Mouse (Mus musculus) bone marrow, adult 2 months (tissue): ENCODE data around the gene E130114P18Rik. TPM values are rescaled to one million over a fixed set of nuclear protein-coding genes. Genes with fewer than 3 reads are reported as not detected.

ENCODE experiments used
- H3K27ac ChIP-seq: fragments of 200-500 bp; 2 replicates; pipeline ENCODE4 v1.5.1; 2012; ENCODE audit warnings: low read depth, mild to moderate bottlenecking, control low read depth, inconsistent platforms, low read length; ENCODE audit not compliant: control insufficient read depth, poor library complexity, insufficient read depth
- H3K4me1 ChIP-seq: fragments of 200-500 bp; 2 replicates; pipeline ENCODE4 v1.6.1; 2011; ENCODE audit warnings: low read length; ENCODE audit not compliant: control insufficient read depth, insufficient read depth
- H3K4me3 ChIP-seq: fragments of 200-500 bp; replicated peaks from 2 replicates; pipeline ENCODE3; 2011; ENCODE audit warnings: mild to moderate bottlenecking, low read depth, low read length, control low read depth; ENCODE audit not compliant: control insufficient read depth
- CTCF ChIP-seq: fragments of 200-500 bp; IDR thresholded peaks from 2 replicates; pipeline ENCODE4 v1.5.1; 2011; ENCODE audit warnings: low read length, control low read depth; ENCODE audit not compliant: control insufficient read depth, insufficient read depth
- POLR2A ChIP-seq: fragments of 200-500 bp; IDR thresholded peaks from 2 replicates; pipeline ENCODE4 v1.6.1; 2011; ENCODE audit warnings: low read depth, mild to moderate bottlenecking, control low read depth, low read length, borderline replicate concordance; ENCODE audit not compliant: control insufficient read depth
- WGBS: fragments of 180-500 bp; shearing (Covaris S2); methylation state at CpG from one replicate; pipeline ENCODE4 v1.1.7; 2018; 5-methylcytosine and 5-hydroxymethylcytosine counted together
- polyA plus RNA-seq: library from polyadenylated mRNA; stranded (reverse); fragments of >200 nt; gene quantifications from 2 replicates; pipeline ENCODE4 v1.2.4, GENCODE M21; 2011; ENCODE audit warnings: low replicate concordance; ENCODE audit not compliant: missing spikeins, insufficient read depth, insufficient read length

E130114P18Rik gene
- polyA plus RNA-seq, 1 experiment = not detected

- TF ChIP-seq CTCF (no peak), POLR2A (no peak)
Observed at GRCm38 (mm10) chr4:97746106-97746900, 31.6 kb downstream of the E130114P18Rik start.

GRCm38 (mm10) chr4:97745296-97746105 lies 32.4 kb downstream of the E130114P18Rik start:
- WGBS = 10% methylated on average over 32 of the region's 32 CpGs
- TF ChIP-seq POLR2A = no peak
- TF ChIP-seq CTCF = peak; percentile 59; the same call in 1 of the 2 replicates
- no peak overlapping the region for H3K4me3 ChIP-seq

More at GRCm38 (mm10) chr4:97746106-97746900, 31.6 kb downstream of the E130114P18Rik start:
- 8% methylated on average over 19 of the region's 19 CpGs for WGBS
- Histone ChIP-seq H3K4me3 (no peak overlapping the region), H3K27ac (no peak overlapping the region), H3K4me1 (no peaks in the 10 kb centered on the region)

GRCm38 (mm10) chr4:97743932-97744331 lies 33.9 kb downstream of the E130114P18Rik start:
- WGBS = 83% methylated on average over 5 of the region's 5 CpGs
- TF ChIP-seq CTCF = no peak
- TF ChIP-seq POLR2A = no peak

More at GRCm38 (mm10) chr4:97745296-97746105, 32.4 kb downstream of the E130114P18Rik start:
- H3K27ac ChIP-seq = no peak overlapping the region
- H3K4me1 ChIP-seq = no peaks in the 10 kb centered on the region

GRCm38 (mm10) chr4:97733392-97733791 lies 44.5 kb downstream of the E130114P18Rik start:
- Histone ChIP-seq H3K27ac (no peak overlapping the region), H3K4me3 (no peak overlapping the region), H3K4me1 (no peaks in the 10 kb centered on the region)
- 34% methylated on average over 1 of the region's 1 CpGs for WGBS
- no peak for TF ChIP-seq POLR2A
- no peak for TF ChIP-seq CTCF

More at GRCm38 (mm10) chr4:97743932-97744331, 33.9 kb downstream of the E130114P18Rik start:
- Histone ChIP-seq H3K4me3 (no peak overlapping the region), H3K4me1 (no peaks in the 10 kb centered on the region), H3K27ac (no peak overlapping the region)

- 55% methylated on average over 3 of the region's 3 CpGs for WGBS
- Histone ChIP-seq H3K4me3 (no peak overlapping the region), H3K27ac (no peak overlapping the region), H3K4me1 (no peaks in the 10 kb centered on the region)
- no peak for TF ChIP-seq CTCF
- no peak for TF ChIP-seq POLR2A
Observed at GRCm38 (mm10) chr4:97730416-97730815, 47.5 kb downstream of the E130114P18Rik start.

- TF ChIP-seq CTCF (no peak), POLR2A (no peak)
- H3K27ac ChIP-seq = no peak overlapping the region
- H3K4me1 ChIP-seq = no peaks in the 10 kb centered on the region
- 92% methylated on average over 6 of the region's 6 CpGs for WGBS
- H3K4me3 ChIP-seq = no peak overlapping the region
Observed at GRCm38 (mm10) chr4:97729999-97730398, 47.9 kb downstream of the E130114P18Rik start.

- Histone ChIP-seq H3K4me3 (no peak overlapping the region), H3K27ac (no peak overlapping the region), H3K4me1 (no peaks in the 10 kb centered on the region)
- WGBS = 58% methylated on average over 4 of the region's 4 CpGs
- no peak for TF ChIP-seq POLR2A
- TF ChIP-seq CTCF = no peak
Observed at GRCm38 (mm10) chr4:97728520-97728919, 49.4 kb downstream of the E130114P18Rik start.

- H3K4me1 ChIP-seq = no peaks in the 10 kb centered on the region
- no peak overlapping the region for H3K27ac ChIP-seq
- H3K4me3 ChIP-seq = no peak overlapping the region
- 81% methylated on average over 6 of the region's 6 CpGs for WGBS
- TF ChIP-seq CTCF (no peak), POLR2A (no peak)
Observed at GRCm38 (mm10) chr4:97723374-97723773, 54.5 kb downstream of the E130114P18Rik start.
